Mouse (Mus musculus) stomach, embryonic 16.5 days (tissue): ENCODE measurements around the gene Ank3. TPM values are rescaled to one million over a fixed set of nuclear protein-coding genes. Genes with fewer than 3 reads are reported as not detected.

ENCODE experiments used
- ATAC-seq: fragments of 200-750 bp; cut with Nextera tagmentation; 2 replicates; pipeline ENCODE4 v1.8.0; 2017; ENCODE audit warnings: moderate number of reproducible peaks, moderate TSS enrichment; ENCODE audit not compliant: insufficient read depth, low FRiP score
- H3K27ac ChIP-seq: fragments of 300-500 bp; sonication (generic); 2 replicates; pipeline ENCODE4 v1.5.1; 2014; ENCODE audit warnings: low read length
- H3K27me3 ChIP-seq: fragments of 300-500 bp; sonication (generic); 2 replicates; pipeline ENCODE4 v1.6.1; 2014; ENCODE audit warnings: low read length, control low read depth, mixed read lengths; ENCODE audit not compliant: control insufficient read depth, insufficient read depth
- H3K36me3 ChIP-seq: fragments of 300-500 bp; sonication (generic); 2 replicates; pipeline ENCODE4 v1.6.1; 2014; ENCODE audit warnings: low read length; ENCODE audit not compliant: control insufficient read depth, insufficient read depth
- H3K4me1 ChIP-seq: fragments of 300-500 bp; sonication (generic); 2 replicates; pipeline ENCODE4 v1.6.1; 2014; ENCODE audit warnings: low read length, control low read depth, mixed read lengths; ENCODE audit not compliant: control insufficient read depth, insufficient read depth
- H3K4me2 ChIP-seq: fragments of 300-500 bp; sonication (generic); 2 replicates; pipeline ENCODE4 v1.6.1; 2014; ENCODE audit warnings: low read depth, low read length, mixed read lengths
- H3K4me3 ChIP-seq: fragments of 300-500 bp; sonication (generic); replicated peaks from 2 replicates; pipeline ENCODE4 v1.5.1; 2014; ENCODE audit warnings: mild to moderate bottlenecking, low read length
- H3K9ac ChIP-seq: fragments of 300-500 bp; sonication (generic); 2 replicates; pipeline ENCODE4 v1.6.1; 2014; ENCODE audit warnings: low read length
- H3K9me3 ChIP-seq: fragments of 300-500 bp; sonication (generic); replicated peaks from 2 replicates; pipeline ENCODE4 v1.6.1; 2016; ENCODE audit warnings: low read length, control low read depth; ENCODE audit not compliant: control insufficient read depth
- WGBS: fragments of 180-500 bp; shearing (Covaris S2); extraction: QIAGEN DNeasy Blood & Tissue Kit; methylation state at CpG from one replicate; pipeline ENCODE4 v1.1.7; 2014; 5-methylcytosine and 5-hydroxymethylcytosine counted together
- polyA plus RNA-seq: library from polyadenylated mRNA; unstranded; fragments of >200 nt; fragmentation: Nextera tagmentation; extraction: Ambion mirVana; gene quantifications from 2 replicates; pipeline ENCODE4 v1.2.1, GENCODE M21; 2015

The Ank3 gene
- polyA plus RNA-seq, 1 experiment from 2014 or later, result 37.7 TPM

DNA sequence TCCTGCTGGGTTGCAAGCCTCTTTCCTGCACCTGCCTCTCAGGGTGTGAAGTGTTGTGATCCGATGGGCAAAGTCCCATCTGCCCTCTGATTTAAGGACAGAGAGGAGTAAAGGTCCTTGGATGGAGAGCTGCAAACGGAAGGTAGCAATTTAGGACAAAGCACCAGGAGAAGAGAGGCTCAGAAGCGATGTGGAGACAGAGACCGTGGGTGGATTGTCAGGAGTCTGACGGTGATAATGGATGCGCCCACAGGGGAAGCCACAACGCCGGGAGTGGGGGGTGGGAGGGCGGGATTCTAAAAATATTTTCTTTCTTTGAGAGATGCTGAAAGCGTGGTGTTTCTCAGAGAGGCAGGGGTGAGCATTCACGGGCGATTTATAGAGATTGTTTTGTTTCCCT lies 206.6 kb downstream of the Ank3 start:
- Histone ChIP-seq H3K4me2 (no peak overlapping the region), H3K36me3 (no peaks in the 10 kb centered on the region), H3K27me3 (no peaks in the 10 kb centered on the region; the same call in 1 of the 2 replicates), H3K4me3 (no peak overlapping the region), H3K27ac (no peak overlapping the region), H3K4me1 (peaks cover 6% of the 10 kb centered on the region; the same call in 1 of the 2 replicates), H3K9me3 (no peaks in the 10 kb centered on the region), H3K9ac (no peak overlapping the region)
- no peak for ATAC-seq
- WGBS, result 30% methylated on average over 12 of the region's 12 CpGs

DNA sequence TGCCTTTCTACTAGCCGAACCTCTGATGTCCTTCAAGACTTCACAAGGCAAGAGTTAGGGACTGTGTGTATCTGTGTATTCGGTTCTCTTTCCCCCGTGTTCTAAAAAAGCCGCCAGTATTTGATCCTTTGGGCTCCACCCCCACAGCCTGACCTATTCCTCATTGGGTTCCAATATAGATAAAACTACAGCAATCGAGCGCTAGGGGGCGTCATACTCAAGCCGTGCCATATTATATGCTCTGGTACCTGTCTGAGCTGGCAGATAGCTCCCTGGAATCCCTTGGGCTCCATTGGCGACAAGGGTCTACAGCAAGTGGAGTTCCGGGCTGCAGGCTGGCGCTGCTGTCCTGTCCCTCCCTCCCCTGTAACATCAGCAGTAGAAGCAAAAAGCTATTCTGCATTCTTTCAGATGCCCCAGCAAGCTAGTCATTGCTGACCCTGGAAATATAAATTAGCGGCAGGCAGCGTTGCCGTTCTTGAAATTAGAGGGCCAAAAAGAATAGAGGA lies 209.1 kb downstream of the Ank3 start:
- H3K9ac ChIP-seq, result no peak overlapping the region
- no peak for ATAC-seq
- H3K27ac ChIP-seq, result no peak overlapping the region
- H3K36me3 ChIP-seq, result no peaks in the 10 kb centered on the region
- H3K4me2 ChIP-seq, result no peak overlapping the region
- H3K4me3 ChIP-seq, result no peak overlapping the region
- H3K27me3 ChIP-seq, result no peaks in the 10 kb centered on the region; the same call in 1 of the 2 replicates
- no peaks in the 10 kb centered on the region for H3K9me3 ChIP-seq
- H3K4me1 ChIP-seq, result peaks cover 17% of the 10 kb centered on the region
- WGBS, result 67% methylated on average over 14 of the region's 14 CpGs

DNA sequence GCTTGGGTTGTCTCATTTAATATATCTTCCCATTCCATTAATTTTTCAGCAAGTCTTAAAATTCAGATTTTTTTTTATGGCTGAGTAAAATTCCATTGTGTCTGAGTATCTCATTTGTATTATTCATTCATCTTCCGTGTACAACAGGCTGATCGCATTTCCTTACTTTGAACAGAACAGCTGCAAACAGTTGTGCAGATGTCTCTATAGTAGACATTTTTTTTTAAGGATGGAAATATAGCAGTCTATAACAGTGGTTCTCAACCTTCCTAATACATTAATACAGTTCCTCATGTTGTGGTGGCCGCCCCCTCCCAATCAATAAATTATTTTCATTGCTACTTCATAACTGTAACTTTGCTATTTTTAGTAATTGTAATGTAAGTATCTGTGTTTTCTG lies 212.7 kb downstream of the Ank3 start:
- no peaks in the 10 kb centered on the region for H3K36me3 ChIP-seq
- no peak overlapping the region for H3K9ac ChIP-seq
- no peak overlapping the region for H3K27ac ChIP-seq
- no peak for ATAC-seq
- no peaks in the 10 kb centered on the region for H3K27me3 ChIP-seq
- WGBS, result 54% methylated on average over 3 of the region's 3 CpGs
- peaks cover 11% of the 10 kb centered on the region for H3K4me1 ChIP-seq
- no peaks in the 10 kb centered on the region for H3K9me3 ChIP-seq
- no peak overlapping the region for H3K4me2 ChIP-seq
- H3K4me3 ChIP-seq, result no peak overlapping the region

DNA sequence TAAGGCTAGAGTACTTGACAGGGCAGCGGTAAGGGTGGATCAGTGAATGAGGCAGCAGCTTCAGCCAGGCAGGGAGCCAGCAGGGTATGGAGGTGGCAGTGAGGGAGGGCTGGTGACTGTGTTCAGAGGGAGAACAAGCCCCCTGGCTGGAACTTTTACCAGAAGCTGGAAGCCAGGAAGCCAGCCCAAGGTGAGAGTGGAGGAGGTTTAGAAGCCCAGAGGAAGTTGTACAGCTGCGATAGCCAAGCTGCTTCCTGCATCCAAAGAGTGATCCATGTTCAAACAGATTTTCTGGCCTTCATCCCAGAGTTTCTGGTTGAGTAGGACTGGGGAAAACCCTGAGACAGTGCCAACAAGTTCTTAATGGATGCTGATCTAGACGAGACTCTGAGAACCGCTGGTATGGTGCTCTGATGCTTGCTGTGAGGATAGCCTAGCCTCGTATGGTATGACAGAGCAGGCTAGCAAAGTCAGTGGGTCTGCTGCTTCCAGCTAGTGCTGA lies 213.3 kb downstream of the Ank3 start:
- no peaks in the 10 kb centered on the region for H3K27me3 ChIP-seq
- H3K36me3 ChIP-seq, result no peaks in the 10 kb centered on the region
- 30% methylated on average over 5 of the region's 5 CpGs for WGBS
- H3K4me2 ChIP-seq, result no peak overlapping the region
- H3K4me3 ChIP-seq, result no peak overlapping the region
- H3K27ac ChIP-seq, result peak overlapping the region; percentile 76
- ATAC-seq, result peak; percentile 84
- H3K9ac ChIP-seq, result no peak overlapping the region
- no peaks in the 10 kb centered on the region for H3K9me3 ChIP-seq
- H3K4me1 ChIP-seq, result peaks cover 11% of the 10 kb centered on the region

DNA sequence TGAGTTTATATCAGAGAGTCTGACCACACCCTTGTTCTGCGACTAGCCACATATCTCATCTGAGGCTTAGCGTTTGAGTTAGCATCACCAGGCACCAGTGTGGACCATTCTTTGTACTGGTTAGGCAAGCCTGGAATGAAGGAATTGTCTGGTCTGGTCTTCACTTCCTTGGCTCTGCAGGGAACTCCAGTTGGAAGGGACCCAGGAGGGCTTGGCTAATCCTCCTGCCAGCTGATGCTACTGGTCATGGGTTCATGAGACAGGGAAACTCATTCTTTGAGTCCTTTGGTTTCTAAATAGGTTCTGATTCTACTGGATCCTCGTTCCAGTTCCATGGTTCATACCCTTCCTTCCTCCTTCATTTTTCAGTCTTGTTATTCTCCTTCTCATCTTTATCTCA lies 218.4 kb downstream of the Ank3 start:
- H3K4me1 ChIP-seq, result peaks cover 3% of the 10 kb centered on the region
- no peaks in the 10 kb centered on the region for H3K9me3 ChIP-seq
- no peak for ATAC-seq
- no peak overlapping the region for H3K9ac ChIP-seq
- no peak overlapping the region for H3K4me2 ChIP-seq
- no peaks in the 10 kb centered on the region for H3K36me3 ChIP-seq
- H3K27ac ChIP-seq, result no peak overlapping the region
- WGBS, result 81% methylated on average over 3 of the region's 3 CpGs
- H3K4me3 ChIP-seq, result no peak overlapping the region
- H3K27me3 ChIP-seq, result no peaks in the 10 kb centered on the region

DNA sequence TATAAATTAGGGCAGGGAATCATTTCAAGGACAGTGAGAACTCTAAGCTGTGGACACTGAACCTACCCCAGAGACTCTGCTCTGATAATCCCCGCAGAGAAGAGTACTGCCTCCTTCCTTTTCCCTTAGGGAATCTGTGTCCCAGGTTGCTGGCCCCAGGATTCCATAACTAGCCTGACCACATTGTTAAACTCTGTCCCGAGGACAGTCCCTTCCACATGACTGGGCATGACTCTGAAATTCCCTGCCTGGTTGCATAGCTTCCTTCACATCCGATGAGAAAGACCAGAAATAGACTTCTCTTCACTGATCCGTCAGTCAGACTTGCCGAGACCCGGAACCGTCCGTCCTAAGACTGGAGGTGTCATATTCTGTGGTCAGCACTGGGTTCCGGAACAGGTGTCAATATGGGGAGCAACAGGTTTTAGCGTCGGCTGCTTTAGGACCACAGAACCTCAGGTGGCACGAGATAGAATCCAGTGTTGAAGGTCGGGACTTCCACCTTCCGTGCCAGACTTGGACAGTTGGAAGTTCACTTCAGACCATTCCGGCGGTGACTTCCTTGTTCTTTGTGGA lies 219.1 kb downstream of the Ank3 start:
- no peak overlapping the region for H3K4me2 ChIP-seq
- H3K4me3 ChIP-seq, result no peak overlapping the region
- no peaks in the 10 kb centered on the region for H3K27me3 ChIP-seq
- H3K9ac ChIP-seq, result no peak overlapping the region
- 84% methylated on average over 16 of the region's 16 CpGs for WGBS
- H3K4me1 ChIP-seq, result no peaks in the 10 kb centered on the region
- H3K27ac ChIP-seq, result no peak overlapping the region
- no peaks in the 10 kb centered on the region for H3K36me3 ChIP-seq
- no peak for ATAC-seq
- H3K9me3 ChIP-seq, result no peaks in the 10 kb centered on the region

DNA sequence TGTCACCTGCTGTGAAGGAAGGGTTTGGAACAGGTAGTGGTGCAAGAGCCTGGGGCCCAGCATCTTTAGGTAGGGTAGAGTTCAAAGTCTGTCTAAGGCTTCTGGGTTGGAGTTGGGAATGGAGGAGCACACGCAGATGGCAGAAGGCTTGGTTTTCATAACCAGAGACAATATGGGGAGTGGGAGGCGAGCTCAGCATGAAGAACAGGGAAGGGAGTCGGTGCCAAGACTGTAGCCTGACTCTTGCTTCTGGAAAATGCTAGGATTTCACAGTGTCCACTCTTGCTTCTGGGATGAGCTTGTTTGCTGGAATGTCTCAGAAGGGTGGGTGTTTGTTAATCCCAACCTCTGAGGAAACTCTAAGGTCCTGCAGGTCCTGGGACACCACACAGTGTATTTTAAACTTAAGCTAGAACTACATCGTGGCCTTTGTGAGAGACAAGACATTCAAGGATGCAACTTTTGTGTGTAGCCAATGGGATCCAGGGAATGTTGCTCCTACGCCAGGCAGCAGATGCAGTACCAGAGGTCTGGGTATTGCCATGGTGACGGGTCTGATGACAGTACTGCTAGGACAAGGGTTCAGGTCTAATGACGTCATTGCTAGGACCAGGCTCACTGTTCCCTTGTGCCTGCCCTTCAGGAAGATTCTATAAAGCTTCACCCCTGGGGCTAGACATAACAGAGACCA lies 222.3 kb downstream of the Ank3 start:
- H3K27ac ChIP-seq, result no peak overlapping the region
- H3K36me3 ChIP-seq, result no peaks in the 10 kb centered on the region
- 80% methylated on average over 7 of the region's 7 CpGs for WGBS
- H3K27me3 ChIP-seq, result no peaks in the 10 kb centered on the region
- H3K4me2 ChIP-seq, result no peak overlapping the region
- H3K4me3 ChIP-seq, result no peak overlapping the region
- H3K4me1 ChIP-seq, result no peaks in the 10 kb centered on the region
- ATAC-seq, result no peak
- no peaks in the 10 kb centered on the region for H3K9me3 ChIP-seq
- no peak overlapping the region for H3K9ac ChIP-seq

DNA sequence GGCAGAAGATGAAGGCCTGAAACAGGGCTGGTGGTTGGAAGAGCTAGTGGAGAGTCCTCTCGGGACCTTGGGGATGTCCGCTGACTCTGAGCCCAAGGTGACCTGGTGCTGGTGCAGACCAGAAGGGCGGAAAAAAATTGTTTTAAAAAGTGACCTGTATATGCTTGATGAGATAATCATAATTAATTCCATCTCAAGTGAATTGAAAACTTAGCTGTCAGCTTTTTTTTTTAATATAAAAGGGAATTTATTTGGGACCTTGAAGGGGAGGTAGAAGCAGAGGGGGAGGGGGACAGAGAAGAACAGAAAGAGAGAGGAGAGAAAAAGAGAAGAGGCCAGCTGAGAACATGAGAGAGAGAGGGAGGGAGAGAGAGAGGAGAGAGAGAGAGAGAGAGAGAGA lies 229.2 kb downstream of the Ank3 start:
- Histone ChIP-seq H3K36me3 (no peaks in the 10 kb centered on the region), H3K4me1 (no peaks in the 10 kb centered on the region), H3K9ac (no peak overlapping the region), H3K9me3 (no peaks in the 10 kb centered on the region), H3K4me3 (no peak overlapping the region), H3K27ac (no peak overlapping the region), H3K4me2 (no peak overlapping the region), H3K27me3 (no peaks in the 10 kb centered on the region)
- 86% methylated on average over 3 of the region's 3 CpGs for WGBS
- no peak for ATAC-seq

DNA sequence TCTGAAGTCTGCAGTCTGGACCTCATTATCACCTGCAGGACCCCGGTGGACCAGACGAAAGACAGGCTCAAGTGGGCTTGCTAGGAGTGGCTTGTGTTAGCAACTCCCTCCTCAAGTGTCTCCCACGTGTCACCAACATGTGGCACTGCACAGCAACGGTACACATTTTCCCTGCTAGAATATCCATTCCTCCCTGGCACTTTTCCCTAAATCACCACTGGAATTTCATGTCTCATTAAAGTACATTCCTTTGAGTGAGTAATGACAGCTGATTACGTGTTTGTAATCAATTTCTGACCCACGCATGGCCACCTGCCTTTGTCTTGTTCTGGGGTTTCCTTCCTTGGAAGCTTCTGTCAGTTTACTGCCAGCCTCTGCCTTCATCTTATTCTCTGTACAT lies 230.2 kb downstream of the Ank3 start:
- no peaks in the 10 kb centered on the region for H3K27me3 ChIP-seq
- WGBS, result 56% methylated on average over 6 of the region's 6 CpGs
- ATAC-seq, result no peak

More for the DNA sequence above, 230.2 kb downstream of the Ank3 start:
- Histone ChIP-seq H3K4me3 (no peak overlapping the region), H3K36me3 (no peaks in the 10 kb centered on the region), H3K4me2 (no peak overlapping the region), H3K9ac (no peak overlapping the region), H3K27ac (no peak overlapping the region), H3K4me1 (no peaks in the 10 kb centered on the region), H3K9me3 (no peaks in the 10 kb centered on the region)
